Mouse (Mus musculus): ENCODE data around the gene Nit2.

The Nit2 gene

DNA sequence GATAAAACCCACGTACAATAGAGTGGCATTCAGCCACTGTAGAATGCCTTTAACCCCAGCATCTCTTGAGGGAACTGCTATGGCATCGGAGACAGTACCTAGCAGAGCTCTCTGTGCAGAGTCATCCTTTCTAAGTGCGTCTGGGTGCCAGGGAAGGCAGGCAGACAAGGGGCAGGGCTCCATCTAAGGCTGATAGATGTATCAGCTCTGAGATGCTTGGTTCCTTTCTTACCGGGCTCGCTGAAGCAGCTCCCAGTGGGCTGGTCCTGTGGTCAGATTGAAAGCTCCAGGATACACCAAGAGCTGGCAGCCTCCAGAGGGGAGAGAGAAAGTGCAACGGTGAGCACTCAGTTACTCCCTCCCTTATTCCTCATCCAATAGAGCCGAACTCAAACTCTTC is 7.3 kb downstream of the Nit2 start:
- DNase-seq: no peak

DNA sequence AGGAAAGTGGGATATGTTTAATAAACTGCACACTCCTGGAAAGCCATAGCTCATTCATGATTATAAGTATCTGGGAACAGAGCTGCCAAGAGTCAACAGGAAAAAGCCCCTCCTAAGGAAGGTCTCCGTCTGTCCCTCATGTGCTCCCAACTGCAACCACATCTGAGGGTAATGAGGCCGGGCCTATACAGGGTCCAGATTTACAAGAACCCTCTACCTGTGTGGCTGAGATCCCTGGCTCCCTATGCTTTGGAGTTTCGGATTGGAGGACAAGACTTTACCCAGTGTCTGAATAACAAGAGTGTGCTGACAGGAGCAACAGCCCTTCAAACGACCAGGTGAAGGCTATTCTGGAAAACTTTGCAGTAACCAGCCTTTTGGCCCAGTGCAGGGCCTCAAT is 9.4 kb downstream of the Nit2 start:
- no peak for DNase-seq

DNA sequence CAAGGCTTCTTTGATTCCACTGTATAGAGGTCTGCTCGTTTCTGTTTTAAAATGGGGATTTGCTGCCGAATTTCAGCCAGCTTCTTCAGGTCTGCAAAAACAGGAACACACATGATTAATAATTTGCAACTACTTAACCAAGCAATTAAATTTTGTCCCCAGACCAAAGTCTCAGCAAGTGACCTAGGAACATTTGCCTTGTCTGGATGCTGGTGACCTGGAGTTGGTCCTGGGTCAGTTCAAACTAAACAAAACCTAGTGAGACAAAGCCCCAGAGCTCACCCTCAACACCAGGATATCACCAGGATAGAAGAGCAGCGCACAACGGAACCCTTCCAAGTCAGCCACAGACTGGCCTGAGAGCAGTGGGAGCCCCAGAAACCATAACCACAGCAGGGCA is 10.1 kb downstream of the Nit2 start:
- DNase-seq: no peak

DNA sequence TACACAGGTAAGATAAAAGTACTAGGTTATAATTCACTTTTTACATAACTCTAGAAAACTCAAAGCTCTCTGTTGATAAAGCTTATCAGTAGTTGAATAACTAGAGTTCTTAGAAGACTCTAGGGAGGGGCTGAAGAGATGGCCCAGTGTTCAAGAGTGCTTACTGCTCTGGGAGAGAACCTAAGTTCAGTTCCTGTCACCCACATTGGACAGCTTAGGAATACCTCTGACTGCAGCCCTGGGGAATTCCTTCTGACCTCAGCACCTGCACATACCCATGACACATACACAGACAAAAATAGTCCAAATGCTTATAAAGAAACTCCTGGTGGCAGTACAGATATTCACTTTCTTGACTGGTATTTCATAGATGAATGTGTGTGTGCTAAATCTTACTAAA is 11.2 kb downstream of the Nit2 start:
- no peak for DNase-seq

DNA sequence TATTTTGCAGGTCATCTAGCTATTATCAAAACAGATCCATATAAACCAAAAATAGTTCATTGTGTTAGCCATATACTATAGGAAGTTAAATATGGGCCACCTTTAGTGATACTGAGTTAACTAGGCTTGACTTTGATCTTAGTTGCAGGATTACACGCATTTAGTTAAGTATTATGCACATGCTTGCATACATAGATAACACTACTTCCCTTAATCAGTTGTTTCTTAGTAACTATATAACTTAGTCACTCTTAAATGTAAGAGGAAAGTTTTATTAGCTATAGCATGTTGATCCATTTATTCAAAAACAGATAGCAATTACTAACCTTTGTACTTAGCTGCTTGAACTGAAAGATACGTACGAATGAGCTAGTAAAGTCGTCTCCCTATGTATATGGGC is 15.7 kb downstream of the Nit2 start:
- DNase-seq: no peak

DNA sequence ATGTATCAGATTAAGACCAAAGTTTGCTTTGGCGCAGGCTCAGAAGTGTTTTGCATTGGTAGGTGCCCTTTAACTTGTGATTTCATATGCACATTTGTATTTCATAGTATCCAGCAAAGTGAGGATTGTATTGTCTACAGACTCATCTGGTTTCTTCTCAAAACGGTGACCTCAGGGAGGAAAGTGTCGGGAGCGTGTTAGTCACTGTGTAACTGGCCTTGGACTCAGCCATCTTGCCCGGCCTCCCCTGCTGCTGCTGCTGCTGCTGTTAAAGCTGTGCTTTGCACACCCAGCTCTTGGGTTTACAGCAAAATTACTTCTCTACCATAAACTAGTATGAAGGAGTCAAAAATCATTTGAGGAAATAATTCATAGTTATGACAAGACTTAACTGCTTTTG is 22.4 kb downstream of the Nit2 start:
- no peak for DNase-seq

DNA sequence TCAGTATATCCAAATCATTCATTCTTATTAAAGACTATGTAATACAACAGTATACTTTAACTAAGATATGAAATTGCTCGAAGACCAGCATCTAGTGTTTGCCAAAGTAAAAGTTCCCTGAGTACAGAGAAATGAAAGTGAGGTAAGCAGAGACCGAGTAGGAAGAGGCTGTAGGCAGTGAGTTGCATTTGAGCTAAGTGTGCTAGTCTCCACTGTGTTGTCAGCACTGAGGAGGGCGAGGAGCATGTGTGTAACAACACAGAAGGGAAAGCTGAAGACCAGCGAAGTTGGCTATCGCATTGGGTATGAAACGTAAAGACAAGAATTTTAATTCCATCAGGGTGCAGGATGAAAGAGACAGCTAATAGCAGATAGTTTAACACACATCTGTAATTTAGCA is 33.5 kb downstream of the Nit2 start:
- no peak for DNase-seq

DNA sequence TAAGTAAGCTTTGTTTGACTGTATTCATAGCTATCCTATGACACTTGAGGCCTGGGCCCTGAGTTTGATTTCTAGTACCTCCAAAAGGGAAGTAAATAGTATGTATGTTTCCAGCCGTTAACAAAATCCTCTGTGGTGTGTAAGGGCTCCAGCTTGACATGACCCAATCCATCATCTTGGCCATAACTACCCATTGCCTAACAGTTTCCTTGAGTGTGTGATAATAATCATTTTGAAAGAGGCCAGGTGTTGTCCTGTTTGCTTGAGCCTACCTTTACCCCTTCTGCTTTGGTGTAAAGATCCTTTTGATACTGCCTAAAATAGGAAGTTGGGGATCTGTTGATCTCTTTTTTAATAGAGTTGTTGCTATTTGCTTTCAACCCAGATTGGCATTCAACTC is 34.8 kb downstream of the Nit2 start:
- no peak for DNase-seq

DNA sequence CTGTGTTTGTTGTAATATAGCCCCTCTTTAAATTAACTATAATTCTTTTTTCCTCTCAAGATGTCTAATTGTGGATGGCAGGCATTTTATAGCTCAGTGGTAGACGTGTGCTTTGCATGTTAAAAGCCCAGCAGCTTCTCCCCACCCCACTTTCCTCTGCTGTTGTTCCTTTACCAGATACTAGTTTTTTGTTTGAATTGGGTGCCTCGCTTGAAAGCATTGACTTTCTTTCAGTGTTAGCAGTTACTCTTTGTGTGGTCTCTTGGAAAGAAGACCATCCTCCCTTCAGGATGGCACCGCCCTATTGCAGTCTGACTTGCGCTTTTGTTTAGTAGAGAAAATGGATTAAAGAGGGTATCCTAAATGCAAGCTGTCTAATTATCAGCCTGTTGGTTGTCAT is 35.6 kb downstream of the Nit2 start:
- no peak for DNase-seq

DNA sequence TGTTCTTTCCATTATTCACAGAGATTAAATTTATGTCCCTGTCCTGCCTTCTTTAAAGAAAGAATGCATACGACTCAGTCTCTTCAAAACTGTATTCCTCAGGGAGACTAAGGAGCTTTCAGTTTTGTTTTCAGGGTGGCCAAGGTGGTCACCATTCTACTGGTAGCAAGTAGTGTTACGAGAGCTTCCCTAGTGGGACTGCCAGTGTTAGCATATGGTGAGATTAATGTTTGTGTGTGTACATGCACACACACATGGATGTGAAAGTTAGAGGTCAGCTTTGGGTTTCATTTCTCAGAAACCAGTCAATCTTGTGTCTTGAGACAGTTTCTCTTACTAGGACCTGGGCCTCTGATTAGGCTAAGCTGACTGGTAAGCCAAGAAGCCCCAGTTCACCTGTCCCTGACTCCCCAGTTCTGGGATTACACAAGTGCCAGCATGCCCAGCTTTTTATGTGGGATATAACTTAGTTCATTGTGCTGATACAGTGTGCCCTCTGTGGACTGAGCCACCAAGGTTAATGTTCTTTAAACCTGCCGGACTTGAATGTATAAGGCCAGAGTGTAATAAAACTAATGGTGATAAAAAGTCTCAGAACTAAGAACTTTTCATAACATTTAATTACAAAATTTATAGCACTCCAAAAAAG is 36.3 kb downstream of the Nit2 start:
- no peak for DNase-seq

DNA sequence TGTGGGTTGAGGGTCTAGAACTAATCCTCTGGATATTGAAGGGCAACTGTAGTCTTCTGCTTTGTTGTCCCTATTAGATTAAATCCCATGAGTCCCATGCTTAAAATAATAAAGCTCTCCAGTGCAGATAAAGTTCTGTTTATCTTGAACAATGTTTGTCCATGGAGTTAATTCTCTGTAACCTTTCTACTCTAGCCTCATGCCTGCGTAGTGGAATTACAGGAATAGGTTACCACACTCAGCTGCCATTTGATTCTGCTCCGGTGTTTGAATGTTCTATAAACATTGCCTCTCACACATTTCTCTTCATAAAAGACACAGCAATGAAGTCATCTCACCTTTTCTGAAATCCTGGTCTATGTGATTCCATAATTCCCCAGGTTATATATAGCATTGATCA is 39.3 kb downstream of the Nit2 start:
- no peak for DNase-seq

DNA sequence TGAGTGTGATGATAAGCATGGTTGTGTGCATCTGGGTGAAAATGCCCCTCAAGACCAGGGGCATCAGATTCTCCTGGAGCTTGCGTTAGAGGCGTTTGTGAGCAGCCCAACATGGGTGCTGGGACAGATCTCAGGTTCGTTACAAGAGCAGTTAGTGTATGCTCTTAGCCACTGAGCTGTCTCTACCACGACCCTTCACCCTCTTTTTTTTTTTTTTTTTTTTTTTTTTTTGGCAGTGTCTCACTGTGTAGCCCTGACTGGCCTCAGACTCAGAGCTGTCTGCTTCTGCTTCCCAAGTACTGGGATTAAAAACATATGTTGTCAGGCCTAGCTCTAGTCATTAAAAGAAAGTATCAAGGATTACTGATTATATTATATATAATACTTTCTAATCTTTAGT is 40.9 kb downstream of the Nit2 start:
- no peak for DNase-seq

DNA sequence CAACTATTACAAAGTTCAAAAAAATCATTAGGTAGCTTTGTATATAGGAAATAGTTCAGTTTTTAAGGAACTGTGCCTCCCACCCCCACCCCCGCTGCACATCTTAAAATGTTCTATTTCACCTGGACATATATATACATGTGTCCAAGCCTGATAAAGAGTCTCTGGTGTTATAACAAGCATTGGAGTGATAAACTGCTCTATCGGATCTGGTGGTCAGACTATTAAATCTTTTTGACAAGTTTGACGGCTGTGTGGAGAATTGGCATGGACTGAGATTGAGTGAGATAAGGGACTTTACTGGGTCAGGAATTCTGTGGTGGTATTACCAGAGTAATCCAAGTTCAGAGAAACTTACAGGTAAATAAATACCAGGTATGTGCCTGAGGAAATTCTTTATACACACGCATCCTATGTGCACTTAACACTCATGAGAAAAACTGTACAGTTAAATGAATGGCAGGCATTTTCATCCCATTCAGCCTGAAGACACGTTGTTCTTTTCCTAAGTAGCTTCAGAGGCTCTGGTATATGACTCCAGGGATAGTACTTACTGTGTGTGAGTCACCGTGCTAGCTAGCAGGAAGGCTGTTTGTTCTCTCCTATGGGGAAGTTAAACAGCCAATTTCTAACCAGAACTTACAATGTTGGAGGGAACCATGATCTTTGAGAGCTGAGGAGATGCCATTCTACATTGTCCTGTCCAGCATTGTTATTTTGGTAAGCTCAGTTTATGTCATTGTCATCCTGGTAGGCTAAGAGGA is 44.3 kb downstream of the Nit2 start:
- DNase-seq: no peak

DNA sequence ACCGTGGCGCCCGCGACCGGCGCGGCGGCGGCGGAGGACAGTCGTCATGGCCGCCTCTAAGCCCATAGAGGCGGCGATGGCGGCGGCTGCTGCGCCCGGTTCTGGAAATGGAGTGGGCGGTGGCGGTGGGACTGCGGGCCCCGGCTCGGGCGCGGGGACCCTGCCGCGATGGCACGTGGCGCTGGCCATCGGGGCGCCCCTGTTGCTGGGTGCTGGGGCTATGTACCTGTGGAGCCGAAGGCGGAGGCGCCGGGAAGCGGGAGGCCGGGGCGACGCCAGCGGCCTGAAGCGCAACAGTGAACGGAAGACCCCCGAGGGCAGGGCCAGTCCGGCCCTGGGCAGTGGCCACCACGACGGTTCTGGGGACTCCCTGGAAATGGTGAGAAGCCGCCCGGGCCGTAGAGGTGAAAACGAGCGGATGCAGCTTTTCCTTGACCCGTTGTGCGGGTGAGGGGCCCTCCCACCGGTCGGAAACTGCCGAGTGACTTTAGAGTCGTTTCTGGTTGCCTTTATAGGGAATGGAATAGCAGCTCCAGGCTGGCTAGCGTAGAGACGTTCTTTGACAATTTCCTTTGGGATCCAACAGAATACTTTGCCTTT is 45.2 kb downstream of the Nit2 start:
- DNase-seq: peak in 1 of 2 experiments; percentile 49

DNA sequence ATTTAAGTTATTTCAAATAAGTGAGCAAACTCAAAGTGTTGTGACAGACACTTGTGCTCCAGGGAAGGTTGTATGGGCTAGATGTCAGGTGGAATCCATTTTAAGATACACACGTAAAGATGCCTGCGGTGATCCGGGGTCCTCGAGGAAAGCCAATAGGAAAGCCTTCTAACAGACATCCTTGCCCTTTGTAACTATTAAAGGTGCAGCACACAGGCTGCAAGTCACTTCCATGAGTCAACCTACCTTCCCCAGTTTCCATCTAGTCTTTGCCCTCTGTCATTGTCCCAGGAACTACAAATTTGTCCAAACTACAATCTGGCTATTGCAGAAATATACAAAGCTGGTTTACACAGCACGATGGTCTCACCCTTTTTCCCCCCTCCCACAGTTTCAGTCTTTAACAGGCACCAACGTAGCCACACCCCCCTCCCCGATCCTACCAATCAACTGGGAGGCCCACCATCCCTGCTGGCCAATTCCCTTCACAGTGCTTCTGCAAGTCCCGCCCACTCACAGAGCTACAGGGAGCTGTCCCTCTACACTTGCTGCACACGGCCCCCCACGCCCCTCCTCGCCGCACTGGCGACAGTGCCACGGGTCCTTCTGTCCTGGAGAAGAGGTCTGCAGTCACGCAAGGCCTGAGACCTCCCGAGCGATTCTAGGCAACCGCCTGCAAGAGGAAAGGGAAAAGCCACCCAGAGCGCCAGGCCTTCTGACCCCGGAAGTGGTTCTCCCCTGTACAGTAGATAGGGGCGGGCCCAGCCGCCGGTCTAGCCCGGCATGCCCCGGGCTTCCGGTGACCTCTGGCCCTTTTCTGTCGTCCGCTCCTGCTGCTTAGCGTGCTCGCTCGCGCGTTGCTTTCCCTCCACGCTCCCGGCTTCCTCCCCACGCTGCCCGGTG is 46.0 kb downstream of the Nit2 start, which contains the start of gene Tomm70a:
Gene Tomm70a, plus strand, starts transcription at position 791 of the 903 bp plus-strand sequence.
- DNase-seq: peak; percentile 94 to 95

DNA sequence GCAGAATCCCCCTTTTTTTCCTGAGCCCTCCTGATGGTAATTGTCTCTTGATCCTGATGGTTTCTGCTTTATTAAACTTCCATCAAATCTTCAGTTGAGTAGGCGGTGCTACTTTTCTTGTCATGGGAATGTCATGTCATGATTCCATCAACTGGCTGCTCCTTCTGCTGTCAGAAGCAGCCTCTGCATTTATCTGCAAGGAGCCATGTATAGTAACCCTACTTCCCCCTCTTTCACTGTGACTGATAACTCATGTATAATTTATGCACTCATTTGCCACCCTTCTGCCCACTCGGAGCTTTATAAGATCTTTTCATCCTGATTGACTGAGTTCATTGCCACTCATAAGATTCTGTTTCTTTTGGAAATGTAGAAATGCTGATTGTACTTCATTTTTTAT is 49.6 kb downstream of the Nit2 start:
- no peak for DNase-seq

DNA sequence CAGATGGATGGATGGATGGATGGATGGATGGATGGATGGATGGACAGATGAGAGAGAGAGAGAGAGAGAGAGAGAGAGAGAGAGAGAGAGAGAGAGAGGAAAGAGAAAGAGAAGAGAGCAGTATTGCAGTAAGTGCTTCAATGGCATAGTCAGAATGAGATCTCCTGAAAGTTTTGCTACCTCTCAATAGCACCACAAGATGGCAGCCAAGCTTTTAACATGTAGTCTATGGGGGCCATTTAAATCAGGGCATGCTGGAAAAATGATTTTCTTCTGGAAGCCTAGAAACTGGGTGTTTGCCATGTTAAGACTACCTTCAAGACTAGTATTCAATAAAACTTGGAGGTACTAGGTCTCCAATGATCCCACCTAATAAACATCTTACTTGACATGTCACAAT is 51.1 kb downstream of the Nit2 start:
- DNase-seq: no peak

Data from cerebellum, postnatal 14 days (tissue).